Mouse (Mus musculus) liver, embryonic 14.5 days (tissue): Measurements from ENCODE around the gene Eml2.

Experiments used
- CTCF ChIP-seq: IDR thresholded peaks from 2 replicates; pipeline ENCODE4 v1.5.1; 2016; ENCODE audit warnings: antibody characterized with exemption, low read depth, control low read depth
- EP300 ChIP-seq: IDR thresholded peaks from 2 replicates; pipeline ENCODE4 v1.6.1; 2016; ENCODE audit warnings: antibody characterized with exemption, low read depth

DNA sequence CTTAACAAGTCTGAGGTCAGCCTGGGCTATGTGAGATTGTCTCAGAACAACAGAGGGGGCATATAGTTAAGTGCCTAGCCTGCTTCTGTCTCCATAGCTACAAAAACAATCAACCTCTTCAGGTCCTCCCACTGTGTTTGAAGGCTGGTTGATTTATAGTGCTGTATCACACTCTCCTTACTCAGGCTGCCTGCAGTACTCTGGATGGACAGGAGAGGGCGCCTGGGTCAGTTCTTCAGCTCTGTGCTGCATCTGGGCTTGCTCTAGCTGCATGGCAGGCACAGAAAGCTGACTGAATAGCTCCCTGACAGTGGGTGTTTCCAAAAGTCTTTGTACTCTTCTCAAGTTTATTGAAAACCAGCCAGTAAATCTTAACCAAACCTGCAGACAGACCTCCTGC lies 63.2 kb downstream of the Eml2 start:
- TF ChIP-seq CTCF (peak; percentile 99), EP300 (no peak)
